Mouse (Mus musculus) intestine, embryonic 16.5 days (tissue): Measurements from ENCODE around the gene Fam83e. TPM values are rescaled to one million over a fixed set of nuclear protein-coding genes. Genes with fewer than 3 reads are reported as not detected.
A peak's percentile ranks its signal among the peaks of the same experiment; 100 is the strongest.

Experiments used
- ATAC-seq: fragments of 200-750 bp; cut with Nextera tagmentation; 2 replicates; pipeline ENCODE4 v1.8.0; 2017; ENCODE audit warnings: moderate TSS enrichment, moderate library complexity
- H3K27ac ChIP-seq: fragments of 300-500 bp; sonication (generic); 2 replicates; pipeline ENCODE4 v1.5.1; 2014; ENCODE audit warnings: mild to moderate bottlenecking, low read length
- H3K27me3 ChIP-seq: fragments of 300-500 bp; sonication (generic); replicated peaks from 2 replicates; pipeline ENCODE4 v1.6.1; 2014; ENCODE audit warnings: low read length, control low read depth, mixed read lengths; ENCODE audit not compliant: control insufficient read depth, insufficient read depth
- H3K36me3 ChIP-seq: fragments of 300-500 bp; sonication (generic); 2 replicates; pipeline ENCODE4 v1.6.1; 2014; ENCODE audit warnings: low read length, control low read depth; ENCODE audit not compliant: control insufficient read depth, insufficient read depth
- H3K4me1 ChIP-seq: fragments of 300-500 bp; sonication (generic); 2 replicates; pipeline ENCODE4 v1.6.1; 2014; ENCODE audit warnings: low read length, control low read depth, mixed read lengths; ENCODE audit not compliant: control insufficient read depth, insufficient read depth
- H3K4me2 ChIP-seq: fragments of 300-500 bp; sonication (generic); 2 replicates; pipeline ENCODE4 v1.6.1; 2014; ENCODE audit warnings: low read depth, low read length, control low read depth
- H3K4me3 ChIP-seq: fragments of 300-500 bp; sonication (generic); 2 replicates; pipeline ENCODE4 v1.5.1; 2014; ENCODE audit warnings: mild to moderate bottlenecking, low read length
- H3K9ac ChIP-seq: fragments of 300-500 bp; sonication (generic); 2 replicates; pipeline ENCODE4 v1.6.1; 2014; ENCODE audit warnings: low read depth, low read length
- H3K9me3 ChIP-seq: fragments of 300-500 bp; sonication (generic); 2 replicates; pipeline ENCODE4 v1.6.1; 2016; ENCODE audit warnings: low read length, control low read depth; ENCODE audit not compliant: control insufficient read depth
- WGBS: fragments of 180-500 bp; shearing (Covaris S2); extraction: QIAGEN DNeasy Blood & Tissue Kit; methylation state at CpG from one replicate; pipeline ENCODE4 v1.1.7; 2014; 5-methylcytosine and 5-hydroxymethylcytosine counted together
- polyA plus RNA-seq: library from polyadenylated mRNA; unstranded; fragments of >200 nt; fragmentation: Nextera tagmentation; extraction: Ambion mirVana; gene quantifications from 2 replicates; pipeline ENCODE4 v1.2.1, GENCODE M21; 2015

The Fam83e gene
- polyA plus RNA-seq, 1 experiment from 2014 or later, result 34.2 TPM

DNA sequence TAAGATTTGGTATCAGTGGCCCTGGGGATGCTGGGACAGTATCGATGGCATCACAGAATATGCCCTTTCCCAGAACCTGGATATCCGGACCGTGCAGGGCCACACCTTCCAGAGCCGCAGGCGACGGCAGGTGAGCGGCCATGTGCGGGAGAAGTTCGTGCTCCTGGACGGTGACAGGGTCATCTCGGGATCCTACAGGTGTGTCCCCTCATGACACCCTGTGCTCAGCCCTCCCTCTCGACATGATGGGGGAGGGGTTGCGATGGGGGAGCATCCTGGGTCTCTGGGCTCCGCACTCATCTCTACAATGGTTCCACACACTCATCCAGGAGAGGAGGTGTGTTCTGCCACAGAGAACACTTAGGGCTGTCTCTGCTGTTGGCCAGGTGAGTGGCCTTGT lies 2.8 kb downstream of the Fam83e start:
- peaks cover 35% of the 10 kb centered on the region for H3K4me1 ChIP-seq
- no peak for ATAC-seq
- no peak overlapping the region for H3K27ac ChIP-seq
- WGBS, result 93% methylated on average over 14 of the region's 14 CpGs
- no peak overlapping the region for H3K4me2 ChIP-seq
- no peaks in the 10 kb centered on the region for H3K9me3 ChIP-seq
- no peak overlapping the region for H3K4me3 ChIP-seq
- H3K9ac ChIP-seq, result no peak overlapping the region
- no peaks in the 10 kb centered on the region for H3K27me3 ChIP-seq
- peaks cover 27% of the 10 kb centered on the region for H3K36me3 ChIP-seq

DNA sequence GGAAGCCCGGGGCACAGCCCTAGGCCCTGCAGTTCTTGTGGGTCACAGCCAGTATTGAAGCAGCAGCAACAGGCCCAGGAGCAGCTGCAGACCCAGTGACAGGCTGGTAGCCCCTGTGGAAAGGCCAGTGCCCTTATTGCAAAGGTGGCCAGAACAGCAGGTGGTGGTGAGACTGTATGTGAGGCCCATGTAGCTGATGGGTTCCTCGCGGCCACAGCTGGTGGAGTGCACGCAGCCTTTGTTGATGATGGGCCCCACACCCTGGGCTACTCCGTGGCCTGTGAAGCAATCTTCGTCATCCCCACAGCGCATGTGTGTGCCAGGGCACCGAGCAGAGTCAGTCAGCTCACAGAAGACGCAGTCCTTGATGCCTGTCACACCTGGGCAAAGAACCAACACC lies 4.1 kb downstream of the Fam83e start:
- Histone ChIP-seq H3K4me3 (no peak overlapping the region), H3K4me1 (peaks cover 30% of the 10 kb centered on the region), H3K9ac (0 out of 2 replicates have a peak overlapping the region, but pooled peaks have one; percentile 18), H3K27me3 (no peaks in the 10 kb centered on the region), H3K9me3 (no peaks in the 10 kb centered on the region), H3K27ac (no peak overlapping the region), H3K36me3 (peaks cover 20% of the 10 kb centered on the region), H3K4me2 (no peak overlapping the region)
- no peak for ATAC-seq
- WGBS, result 87% methylated on average over 9 of the region's 9 CpGs

- Histone ChIP-seq H3K27me3 (no peaks in the 10 kb centered on the region), H3K4me2 (no peak within 1 kb of the TSS), H3K4me1 (peaks cover 35% of the 10 kb centered on the region), H3K27ac (peak within 1 kb of the TSS; percentile 79), H3K4me3 (no peak within 1 kb of the TSS), H3K9me3 (no peaks in the 10 kb centered on the region), H3K9ac (peak within 1 kb of the TSS; percentile 35; the same call in 1 of the 2 replicates), H3K36me3 (peaks cover 19% of the 10 kb centered on the region)
- 92% methylated on average over 11 of the region's 11 CpGs for WGBS
- no peak for ATAC-seq
Measured at GRCm38 (mm10) chr7:45725713-45726112, 4.7 kb downstream of the Fam83e start, which contains the start of gene Spaca4. TSS of gene Spaca4 (minus strand) at chr7:45725813.

- Histone ChIP-seq H3K4me2 (no peak overlapping the region), H3K4me3 (no peak overlapping the region), H3K4me1 (peaks cover 41% of the 10 kb centered on the region), H3K9ac (peak overlapping the region; percentile 35; the same call in 1 of the 2 replicates), H3K9me3 (no peaks in the 10 kb centered on the region), H3K36me3 (peaks cover 17% of the 10 kb centered on the region), H3K27me3 (no peaks in the 10 kb centered on the region), H3K27ac (peak overlapping the region; percentile 79)
- 90% methylated on average over 10 of the region's 10 CpGs for WGBS
- ATAC-seq, result no peak
Measured at GRCm38 (mm10) chr7:45726419-45726818, 5.4 kb downstream of the Fam83e start.

DNA sequence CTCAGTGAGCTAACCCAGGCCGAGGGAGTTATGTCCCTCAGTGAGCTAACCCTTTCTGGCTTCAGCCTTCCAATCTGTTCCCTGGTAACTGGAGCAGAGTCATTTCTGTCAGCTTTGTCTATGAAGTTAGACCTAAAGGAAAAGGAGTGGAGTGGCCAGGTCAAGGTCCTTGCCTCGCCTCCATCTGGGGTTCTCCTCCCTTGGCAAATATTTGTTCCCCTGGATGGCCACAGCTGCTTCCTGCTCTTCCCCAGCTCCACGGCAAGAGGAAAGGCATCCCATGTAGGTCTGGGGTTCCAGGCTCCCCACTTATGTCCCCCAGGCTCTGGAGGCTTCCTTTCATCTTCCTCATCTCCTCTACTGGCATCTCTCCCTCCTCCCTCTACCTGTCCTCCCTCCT lies 6.6 kb downstream of the Fam83e start:
- peak; percentile 34 for ATAC-seq
- WGBS, result 50% methylated on average over 3 of the region's 3 CpGs
- Histone ChIP-seq H3K27ac (peak overlapping the region; percentile 79), H3K4me1 (peaks cover 39% of the 10 kb centered on the region), H3K4me2 (peak overlapping the region; percentile 4; the same call in 1 of the 2 replicates), H3K9ac (no peak overlapping the region), H3K4me3 (no peak overlapping the region), H3K36me3 (peaks cover 17% of the 10 kb centered on the region), H3K9me3 (no peaks in the 10 kb centered on the region), H3K27me3 (no peaks in the 10 kb centered on the region)

DNA sequence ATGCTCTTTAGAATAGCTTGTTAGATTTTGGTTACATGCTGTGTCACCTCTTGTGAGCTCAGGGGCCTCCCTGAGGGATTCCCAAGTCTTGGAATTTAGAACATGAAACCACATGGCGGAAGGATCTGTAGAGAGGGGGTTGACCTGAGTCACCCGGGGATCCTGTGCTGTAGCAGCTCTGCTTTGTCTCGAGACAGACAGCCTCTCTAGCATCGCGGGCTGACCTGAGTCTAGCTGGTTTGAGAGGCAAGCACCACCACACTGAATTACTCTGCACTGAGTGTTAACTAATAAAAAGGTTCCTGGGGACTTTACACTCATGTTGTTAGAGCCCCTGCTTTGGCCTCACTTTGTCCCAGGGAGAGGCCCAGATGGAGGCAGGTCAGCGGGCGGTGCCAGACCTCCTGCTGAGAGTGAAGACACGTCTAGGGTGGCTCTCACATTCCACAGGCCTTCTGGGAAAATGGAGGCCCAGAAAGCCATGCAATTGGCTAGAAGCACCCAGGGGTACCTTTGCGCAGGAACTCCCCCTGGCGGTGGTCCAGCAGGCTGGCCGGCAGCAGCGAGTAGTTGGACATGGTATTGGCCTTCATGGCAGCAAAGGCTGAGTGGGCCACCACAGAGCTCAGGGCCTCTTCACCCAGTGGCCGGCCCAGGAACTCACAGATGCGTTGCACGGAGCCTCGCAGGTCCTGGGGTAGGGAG lies 9.9 kb downstream of the Fam83e start:
- H3K4me3 ChIP-seq, result no peak overlapping the region
- no peaks in the 10 kb centered on the region for H3K27me3 ChIP-seq
- H3K9ac ChIP-seq, result peak overlapping the region; percentile 41; the same call in 1 of the 2 replicates
- peak overlapping the region; percentile 81 for H3K27ac ChIP-seq
- no peaks in the 10 kb centered on the region for H3K36me3 ChIP-seq
- peak; percentile 78 for ATAC-seq
- H3K4me1 ChIP-seq, result peaks cover 39% of the 10 kb centered on the region
- H3K9me3 ChIP-seq, result no peaks in the 10 kb centered on the region
- peak overlapping the region; percentile 38; the same call in 1 of the 2 replicates for H3K4me2 ChIP-seq
- WGBS, result 15% methylated on average over 16 of the region's 16 CpGs

- H3K9ac ChIP-seq, result no peak overlapping the region
Measured at GRCm38 (mm10) chr7:45733477-45733876, 12.5 kb downstream of the Fam83e start.

GRCm38 (mm10) chr7:45739162-45739763 lies 18.3 kb downstream of the Fam83e start:
- H3K27ac ChIP-seq, result no peak overlapping the region
- 8% methylated on average over 9 of the region's 9 CpGs for WGBS
- ATAC-seq, result peak; percentile 85

More at GRCm38 (mm10) chr7:45733477-45733876, 12.5 kb downstream of the Fam83e start:
- peaks cover 23% of the 10 kb centered on the region for H3K4me1 ChIP-seq
- H3K4me3 ChIP-seq, result no peak overlapping the region
- H3K27ac ChIP-seq, result no peak overlapping the region
- no peak for ATAC-seq
- H3K27me3 ChIP-seq, result no peaks in the 10 kb centered on the region
- H3K36me3 ChIP-seq, result no peaks in the 10 kb centered on the region
- no peak overlapping the region for H3K4me2 ChIP-seq
- H3K9me3 ChIP-seq, result no peaks in the 10 kb centered on the region
- WGBS, result 78% methylated on average over 5 of the region's 5 CpGs

GRCm38 (mm10) chr7:45739820-45740219 lies 18.8 kb downstream of the Fam83e start:
- Histone ChIP-seq H3K9ac (no peak overlapping the region), H3K36me3 (no peaks in the 10 kb centered on the region), H3K9me3 (no peaks in the 10 kb centered on the region), H3K27me3 (no peaks in the 10 kb centered on the region), H3K4me2 (no peak overlapping the region), H3K4me3 (no peak overlapping the region), H3K4me1 (0 out of 2 replicates have a peak, but pooled peaks cover 3% of the 10 kb centered on the region), H3K27ac (no peak overlapping the region)
- ATAC-seq, result 0 out of 2 replicates have a peak, but pooled peaks have one; percentile 2
- 72% methylated on average over 10 of the region's 10 CpGs for WGBS

More at GRCm38 (mm10) chr7:45739162-45739763, 18.3 kb downstream of the Fam83e start:
- Histone ChIP-seq H3K9ac (no peak overlapping the region), H3K4me3 (no peak overlapping the region), H3K4me1 (0 out of 2 replicates have a peak, but pooled peaks cover 3% of the 10 kb centered on the region), H3K4me2 (no peak overlapping the region), H3K27me3 (no peaks in the 10 kb centered on the region), H3K36me3 (no peaks in the 10 kb centered on the region), H3K9me3 (no peaks in the 10 kb centered on the region)
